8 mouse cellular contexts compared by ENCODE assay signal in the genomic region with DNA sequence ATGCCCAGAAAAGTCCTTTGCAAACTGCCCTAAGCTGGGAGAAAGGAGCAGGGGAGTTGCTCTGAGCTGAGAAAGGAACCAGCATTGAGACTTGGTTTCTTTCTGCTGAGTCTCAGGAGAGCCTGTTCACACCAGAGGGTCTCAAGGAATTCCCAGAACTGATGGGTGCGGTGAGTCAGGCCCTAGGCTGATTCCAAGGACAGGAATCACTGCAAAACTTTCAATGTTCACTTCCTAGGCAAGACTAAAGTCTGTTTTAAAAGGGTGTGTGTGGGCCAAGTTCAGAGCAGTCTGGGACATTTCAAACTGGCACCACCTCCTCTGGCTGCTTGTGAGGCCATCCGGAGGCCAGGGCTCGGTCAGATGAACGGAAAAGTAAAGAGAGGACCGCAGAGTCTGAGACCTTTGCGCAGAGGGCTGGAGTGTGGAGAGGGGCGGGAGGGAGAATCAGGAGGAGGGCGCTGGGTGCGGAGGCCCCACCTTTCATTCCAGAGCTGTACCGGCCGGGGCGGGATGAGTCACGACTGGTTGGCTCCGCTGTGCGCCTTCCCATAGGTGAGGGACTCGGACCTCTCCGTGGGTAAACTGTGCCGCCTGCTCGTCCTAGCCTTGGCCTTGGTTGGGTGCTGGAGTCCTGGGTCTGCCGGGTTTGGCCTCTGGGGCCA. TPM values are rescaled to one million over a fixed set of nuclear protein-coding genes. Genes with fewer than 3 reads are reported as not detected.
A peak's percentile ranks its signal among the peaks of the same experiment; 100 is the strongest.
DNase-seq lines count a peak whose midpoint lies in the region; ATAC-seq lines count a peak whose summit lies in the region.

No protein-coding gene starts in this region.

- no peaks in the 10 kb centered on the region for H3K9me3 ChIP-seq in hindbrain, embryonic 15.5 days
- no peaks in the 10 kb centered on the region for H3K9me3 ChIP-seq in liver, embryonic 11.5 days (ENCODE audit: control insufficient read depth, low read length)
- H3K9me3 ChIP-seq in stomach, embryonic 14.5 days (ENCODE audit: control insufficient read depth, low read depth, low read length) = no peaks in the 10 kb centered on the region

- H3K4me3 ChIP-seq in hindbrain, embryonic 15.5 days = 0 out of 2 replicates have a peak overlapping the region, but pooled peaks have one; percentile 6
- H3K4me3 ChIP-seq in liver, embryonic 11.5 days (ENCODE audit: low read depth, low read length) = peak overlapping the region; percentile 38
- peak overlapping the region; percentile 33 for H3K4me3 ChIP-seq in stomach, embryonic 14.5 days (ENCODE audit: low read depth, low read length)

- ATAC-seq in hindbrain, embryonic 15.5 days (ENCODE audit: low FRiP score, low read depth) = no peak
- ATAC-seq in liver, embryonic 11.5 days (replicated peaks; ENCODE audit: low FRiP score) = 0 out of 2 replicates have a peak, but pooled peaks have one; percentile 43
- peak; percentile 96 for ATAC-seq in stomach, embryonic 14.5 days (ENCODE audit: insufficient number of reproducible peaks, insufficient read depth, low FRiP score, low read depth)

- H3K4me2 ChIP-seq in hindbrain, embryonic 15.5 days = 0 out of 2 replicates have a peak overlapping the region, but pooled peaks have one; percentile 9
- peak overlapping the region; percentile 48 for H3K4me2 ChIP-seq in liver, embryonic 11.5 days
- H3K4me2 ChIP-seq in stomach, embryonic 14.5 days (replicated peaks; ENCODE audit: low read depth, low read length) = peak overlapping the region; percentile 43

- DNase-seq in heart, adult 11 months = peak; percentile 94
- DNase-seq in heart, postnatal 36 days = no peak
- DNase-seq in embryo, embryonic 10.5 days (ENCODE audit: low spot score) = peak; percentile 38
- DNase-seq in liver, embryonic 11.5 days (ENCODE audit: low spot score) = peak; percentile 45
- DNase-seq in right cerebral cortex, postnatal 25 days = no peak
- DNase-seq in cerebellum, postnatal 4 days (ENCODE audit: low spot score in 2 of 2) = no peak

- 5% methylated on average over 20 of the region's 20 CpGs for WGBS in hindbrain, embryonic 15.5 days
- 3% methylated on average over 20 of the region's 20 CpGs for WGBS in liver, embryonic 11.5 days
- under 1% methylated on average over 20 of the region's 20 CpGs for WGBS in stomach, embryonic 14.5 days

- H3K27ac ChIP-seq in hindbrain, embryonic 15.5 days (replicated peaks) = no peak overlapping the region
- no peak overlapping the region for H3K27ac ChIP-seq in liver, embryonic 11.5 days (ENCODE audit: low read depth, low read length)
- H3K27ac ChIP-seq in stomach, embryonic 14.5 days (ENCODE audit: low read length) = peak overlapping the region; percentile 66

- H3K4me1 ChIP-seq in hindbrain, embryonic 15.5 days (replicated peaks) = no peaks in the 10 kb centered on the region
- H3K4me1 ChIP-seq in liver, embryonic 11.5 days (replicated peaks; ENCODE audit: control insufficient read depth, insufficient read depth, low read length) = peaks cover 3% of the 10 kb centered on the region; the same call in 1 of the 2 replicates
- H3K4me1 ChIP-seq in stomach, embryonic 14.5 days (ENCODE audit: control insufficient read depth, insufficient read depth, low read length) = peaks cover 7% of the 10 kb centered on the region; the same call in 1 of the 2 replicates

- H3K36me3 ChIP-seq in hindbrain, embryonic 15.5 days = no peaks in the 10 kb centered on the region
- H3K36me3 ChIP-seq in liver, embryonic 11.5 days (ENCODE audit: control insufficient read depth, insufficient read depth, low read length) = no peaks in the 10 kb centered on the region
- peaks cover 4% of the 10 kb centered on the region; the same call in 1 of the 2 replicates for H3K36me3 ChIP-seq in stomach, embryonic 14.5 days (ENCODE audit: control insufficient read depth, insufficient read depth, low read length)

- H3K27me3 ChIP-seq in hindbrain, embryonic 15.5 days = peaks cover 78% of the 10 kb centered on the region
- H3K27me3 ChIP-seq in liver, embryonic 11.5 days (replicated peaks; ENCODE audit: control insufficient read depth, insufficient read depth, low read length) = peaks cover 58% of the 10 kb centered on the region
- 0 out of 2 replicates have a peak, but pooled peaks cover 3% of the 10 kb centered on the region for H3K27me3 ChIP-seq in stomach, embryonic 14.5 days (ENCODE audit: control insufficient read depth, insufficient read depth, low read length)

- intact Hi-C loops in heart, postnatal 36 days (cut with DNase I) = no loop called here

- 0 out of 2 replicates have a peak overlapping the region, but pooled peaks have one; percentile 13 for H3K9ac ChIP-seq in hindbrain, embryonic 15.5 days
- H3K9ac ChIP-seq in liver, embryonic 11.5 days (ENCODE audit: low read depth, low read length) = peak overlapping the region; percentile 30; the same call in 1 of the 2 replicates
- H3K9ac ChIP-seq in stomach, embryonic 14.5 days (replicated peaks; ENCODE audit: low read depth, low read length) = peak overlapping the region; percentile 18; the same call in 1 of the 2 replicates

RNA-seq across cellular contexts. Expression of a gene that starts 2.6 kb away (rescaled TPM):
- total RNA-seq in heart, postnatal 36 days (2021) = 1 to 10 TPM in 1 of 2 experiments, under 1 TPM in 1; 0.76 to 1.2 TPM
- polyA plus RNA-seq in hindbrain, embryonic 15.5 days (2015; fragmentation: Nextera tagmentation; extraction: Ambion mirVana) = 2.6 and 3.3 TPM in 2 replicates
- 6.4 and 6.5 TPM in 2 replicates for polyA plus RNA-seq in liver, embryonic 11.5 days (2014; fragmentation: Nextera tagmentation; extraction: Ambion mirVana)
- polyA plus RNA-seq in stomach, embryonic 14.5 days (2014; fragmentation: Nextera tagmentation; extraction: Ambion mirVana) = 27.2 and 28.6 TPM in 2 replicates

RNA-seq across cellular contexts. Expression of a gene that starts 12.8 kb away (rescaled TPM):
- 1 to 10 TPM; 1.4 to 1.5 TPM for total RNA-seq in heart, postnatal 36 days (2021)
- polyA plus RNA-seq in hindbrain, embryonic 15.5 days (2015; fragmentation: Nextera tagmentation; extraction: Ambion mirVana) = 1.3 TPM in 2 replicates
- 1.0 and 1.3 TPM in 2 replicates for polyA plus RNA-seq in liver, embryonic 11.5 days (2014; fragmentation: Nextera tagmentation; extraction: Ambion mirVana)
- polyA plus RNA-seq in stomach, embryonic 14.5 days (2014; fragmentation: Nextera tagmentation; extraction: Ambion mirVana) = 3.1 and 4.6 TPM in 2 replicates

RNA-seq across cellular contexts. Expression of a gene that starts 32.8 kb away (rescaled TPM):
- total RNA-seq in heart, postnatal 36 days (2021) = under 1 TPM; 0.47 to 0.60 TPM
- 0.18 TPM in 1 of 2 replicates, not detected in the other for polyA plus RNA-seq in hindbrain, embryonic 15.5 days (2015; fragmentation: Nextera tagmentation; extraction: Ambion mirVana)
- not detected in 2 replicates for polyA plus RNA-seq in liver, embryonic 11.5 days (2014; fragmentation: Nextera tagmentation; extraction: Ambion mirVana)
- polyA plus RNA-seq in stomach, embryonic 14.5 days (2014; fragmentation: Nextera tagmentation; extraction: Ambion mirVana) = 0.41 TPM in 1 of 2 replicates, not detected in the other

RNA-seq across cellular contexts. Expression of a gene that starts 36.8 kb away (rescaled TPM):
- total RNA-seq in heart, postnatal 36 days (2021) = under 1 TPM; 0.19 to 0.24 TPM
- polyA plus RNA-seq in hindbrain, embryonic 15.5 days (2015; fragmentation: Nextera tagmentation; extraction: Ambion mirVana) = 0.31 and 0.34 TPM in 2 replicates
- polyA plus RNA-seq in liver, embryonic 11.5 days (2014; fragmentation: Nextera tagmentation; extraction: Ambion mirVana) = 0.16 and 0.18 TPM in 2 replicates
- polyA plus RNA-seq in stomach, embryonic 14.5 days (2014; fragmentation: Nextera tagmentation; extraction: Ambion mirVana) = 2.8 and 4.2 TPM in 2 replicates

Comparison
In these comparisons a context has a peak if more than half of its experiments do, and no peak if none do; other contexts are left out.
1. DNase-seq: peak in heart, adult 11 months (single experiment), embryo, embryonic 10.5 days (single experiment) and liver, embryonic 11.5 days (single experiment); none in heart, postnatal 36 days (0 of 2), right cerebral cortex, postnatal 25 days (single experiment) and cerebellum, postnatal 4 days (0 of 2).
2. Peak in every context shown above with its lines, with median percentiles within 50 percentile points of each other: H3K4me2 ChIP-seq, H3K4me3 ChIP-seq and H3K9ac ChIP-seq.